Mouse (Mus musculus) embryonic fibroblast, embryonic 13.5 days (primary cell): ENCODE measurements at regions not wholly inside any gene's neighbourhood (a gene's known extent, or its start where the extent isn't known, plus 50 kb on each side); places are given as distances from the start of the nearest gene placed in this dataset.

Experiments used
- CTCF ChIP-seq: IDR thresholded peaks from 2 replicates; pipeline ENCODE4 v1.5.1; 2011; ENCODE audit warnings: mild to moderate bottlenecking, control low read depth, low read length, moderate library complexity, borderline replicate concordance; ENCODE audit not compliant: insufficient read depth
- POLR2A ChIP-seq: IDR thresholded peaks from 2 replicates; pipeline ENCODE4 v1.6.1; 2011; ENCODE audit warnings: low read depth, mild to moderate bottlenecking, control low read depth, low read length, moderate library complexity

DNA sequence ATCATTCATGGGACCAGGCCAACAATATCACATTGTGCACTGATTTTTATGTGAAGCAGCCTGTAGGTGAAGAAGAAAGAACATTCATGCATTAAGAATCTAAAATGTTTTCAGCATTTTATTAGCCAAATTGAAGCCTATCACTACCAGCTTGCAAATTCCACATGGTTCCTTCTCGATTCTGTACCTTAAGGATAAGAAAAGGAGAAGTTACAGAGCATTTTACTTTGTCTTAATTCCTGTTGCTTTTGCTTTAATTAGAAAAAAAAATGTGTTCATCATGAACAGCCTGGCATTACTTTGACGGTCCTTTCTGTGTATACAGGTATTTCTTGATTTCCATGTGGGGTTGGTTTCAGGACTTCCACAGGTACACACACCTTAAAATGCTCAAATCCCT is 95.2 kb upstream of the Bmp2 start:
- TF ChIP-seq CTCF = no peak
- no peak for TF ChIP-seq POLR2A
